Mouse (Mus musculus): Measurements from ENCODE around the gene Zfp853.
A peak's percentile ranks its signal among the peaks of the same experiment; 100 is the strongest.

The Zfp853 gene

DNA sequence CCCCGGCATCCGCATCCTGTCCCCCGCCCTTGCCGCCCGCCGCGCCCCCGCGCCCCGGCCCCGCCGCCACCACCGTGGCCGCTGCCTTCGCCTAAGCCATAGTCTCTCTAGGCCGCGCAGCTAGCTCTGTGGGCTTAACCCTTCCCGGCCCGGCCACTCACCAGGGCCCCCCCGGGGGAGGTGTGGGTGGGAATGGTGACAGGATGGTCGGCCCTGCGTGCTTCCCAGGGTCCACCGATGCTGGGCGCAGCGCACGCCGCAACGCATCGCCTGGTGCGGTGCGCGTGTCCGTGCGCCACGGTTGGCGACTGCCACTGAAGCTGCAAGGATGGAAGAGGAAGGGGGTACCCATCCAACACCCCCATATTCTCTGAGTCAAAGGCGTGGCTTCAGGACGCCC, at the start of gene Zfp853:
TSS of gene Zfp853 (minus strand) at position 220 of the 400 bp plus-strand sequence.
- DNase-seq (ENCODE audit: low spot score) = no peak

DNA sequence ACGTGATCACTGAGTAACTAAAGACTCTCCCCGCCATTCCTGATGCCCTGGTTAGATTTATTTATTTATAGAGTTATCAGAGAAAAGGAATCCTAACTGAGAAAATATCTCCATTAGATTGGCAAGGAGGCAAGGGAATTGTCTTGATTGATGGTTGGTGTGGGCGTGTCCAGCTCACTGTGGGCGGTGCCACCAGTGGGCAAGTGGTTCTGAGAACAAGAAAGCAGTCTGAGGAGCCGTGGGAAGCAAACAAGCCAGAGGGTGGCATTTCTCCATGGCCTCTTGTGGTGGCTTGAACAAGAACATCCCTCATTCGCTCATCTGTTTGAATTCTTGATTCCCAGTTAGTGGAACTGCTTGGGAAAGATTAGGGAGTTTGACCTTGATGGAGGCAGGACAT, 46.2 kb upstream of the Zfp853 start:
- DNase-seq (ENCODE audit: low spot score) = no peak

GRCm38 (mm10) chr5:143336559-143336958, 43.1 kb upstream of the Zfp853 start:
- no peak for DNase-seq (ENCODE audit: low spot score)

GRCm38 (mm10) chr5:143335089-143335460, 41.7 kb upstream of the Zfp853 start:
- no peak for DNase-seq (ENCODE audit: low spot score)

GRCm38 (mm10) chr5:143334418-143335088, 41.1 kb upstream of the Zfp853 start:
- no peak for DNase-seq (ENCODE audit: low spot score)

DNA sequence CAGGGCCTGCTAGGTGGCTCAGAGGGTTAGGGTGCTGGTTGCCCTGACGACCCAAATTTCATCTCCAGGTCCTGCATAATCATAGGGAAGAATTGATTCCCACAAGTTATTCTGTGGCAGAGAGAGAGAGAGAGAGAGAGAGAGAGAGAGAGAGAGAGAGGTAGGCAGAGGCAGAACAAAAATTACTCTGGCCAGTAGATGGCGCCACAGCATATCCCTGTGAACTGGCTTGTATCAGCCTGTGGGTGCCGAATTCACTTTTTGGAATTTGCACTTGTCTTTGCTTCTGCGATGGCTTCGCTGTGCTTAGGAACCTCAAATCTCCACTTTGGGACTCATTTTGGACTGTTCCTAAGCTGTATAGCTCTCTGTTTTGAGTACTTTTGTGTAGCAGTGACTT, 40.4 kb upstream of the Zfp853 start:
- peak; percentile 78 for DNase-seq (ENCODE audit: low spot score)

DNA sequence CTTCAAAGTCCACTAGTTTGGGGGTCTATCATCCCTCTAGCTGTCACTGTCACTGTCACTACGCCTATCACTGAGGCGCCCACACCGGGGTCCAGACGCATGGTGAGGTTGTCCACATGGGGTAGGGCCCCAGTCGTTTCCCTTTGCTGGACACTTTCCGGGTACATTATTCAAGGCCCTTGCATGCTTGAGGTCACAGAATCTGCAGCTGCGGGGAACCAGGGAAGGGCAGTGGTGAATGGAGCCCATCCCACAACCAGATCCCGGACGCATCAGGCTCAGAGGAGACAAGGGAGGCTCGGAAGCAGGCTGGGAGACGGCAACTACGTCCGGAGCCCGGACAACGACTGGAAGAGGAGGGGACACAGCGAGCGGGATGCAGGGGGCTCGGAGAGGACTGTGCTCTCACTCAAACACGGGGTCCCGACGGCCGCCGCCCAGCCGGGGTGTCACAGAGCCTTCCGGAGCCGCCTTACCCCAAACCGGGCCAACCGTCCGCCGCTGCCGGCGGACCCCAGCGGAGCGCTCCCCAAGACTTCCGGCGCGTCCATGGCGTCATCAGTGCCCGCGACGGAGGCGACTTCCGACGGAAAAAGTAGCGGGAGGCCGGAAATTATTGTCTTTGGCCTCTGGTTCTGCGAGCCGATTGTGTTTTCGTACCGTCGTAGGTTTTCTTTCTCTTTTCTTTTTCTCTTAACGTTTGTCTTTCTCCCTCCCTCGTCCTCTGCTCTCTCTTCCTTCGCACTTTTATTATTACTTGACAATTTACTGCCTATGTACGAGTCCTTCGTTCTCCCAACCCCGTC, 35.5 kb upstream of the Zfp853 start, which contains the start of gene Zdhhc4:
TSS of gene Zdhhc4 (minus strand) at position 567 of the 806 bp plus-strand sequence.
- DNase-seq (ENCODE audit: low spot score) = peak; percentile 96

- no peak for DNase-seq (ENCODE audit: low spot score)
Measured at GRCm38 (mm10) chr5:143317288-143317610, 23.8 kb upstream of the Zfp853 start.

GRCm38 (mm10) chr5:143316605-143317287, 23.3 kb upstream of the Zfp853 start:
- DNase-seq (ENCODE audit: low spot score) = no peak

DNA sequence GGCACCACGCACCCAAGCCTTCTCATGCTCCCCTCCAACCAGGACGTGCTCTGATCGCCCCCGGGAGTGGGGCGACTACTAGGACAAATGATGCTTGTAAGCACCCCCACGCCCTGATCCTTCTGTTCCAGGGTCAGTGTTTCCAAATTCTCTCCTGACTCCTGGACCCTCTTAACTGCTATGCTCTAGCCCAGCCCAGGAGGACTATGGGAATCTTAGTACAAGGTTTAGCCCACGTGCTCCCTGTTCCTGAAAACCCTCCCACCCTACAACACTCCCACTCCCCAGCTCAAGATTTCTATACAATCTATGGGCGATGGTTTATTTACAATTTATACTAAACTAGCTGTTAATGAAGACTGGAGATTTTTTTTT, 22.1 kb upstream of the Zfp853 start:
- DNase-seq (ENCODE audit: low spot score) = no peak

DNA sequence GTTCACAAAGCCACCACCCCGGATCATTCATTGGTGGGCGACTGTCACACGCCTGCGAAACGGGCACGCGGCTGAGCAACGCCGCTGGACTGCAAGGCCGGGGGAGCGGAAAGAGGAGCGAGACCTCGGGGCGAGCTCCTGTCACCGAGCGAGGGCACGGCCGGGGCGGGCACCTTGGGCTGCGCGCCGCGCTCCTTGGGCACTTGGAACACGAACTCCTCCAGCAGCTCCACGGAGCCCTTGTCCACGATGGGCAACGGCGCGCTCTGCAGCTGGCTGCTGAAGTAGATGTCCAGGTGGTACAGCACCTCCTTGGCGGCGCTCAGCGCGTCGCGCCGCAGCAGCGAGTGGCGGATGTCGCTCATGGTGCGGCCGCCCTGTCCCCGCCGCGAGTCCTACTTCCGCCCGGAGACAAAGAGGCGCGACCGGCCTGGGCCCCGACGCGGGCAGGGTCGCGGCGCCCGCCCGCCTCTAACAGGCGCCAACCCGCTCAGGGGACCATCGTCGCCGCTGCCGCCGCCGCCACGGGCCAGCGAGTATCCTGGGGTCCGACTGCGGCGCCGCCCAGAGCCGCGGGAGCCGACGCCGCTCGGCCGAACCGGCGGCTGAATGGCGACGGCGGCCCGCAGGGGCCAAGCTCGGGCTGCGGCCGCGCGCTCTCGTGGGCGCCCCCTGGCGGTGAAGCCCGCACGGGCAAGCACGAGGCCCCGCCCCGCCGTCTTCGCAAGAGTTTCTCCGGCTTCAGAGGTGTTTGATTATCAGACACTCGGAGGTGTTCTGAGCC, 21.5 kb upstream of the Zfp853 start, which contains the start of gene E130309D02Rik:
TSS of gene E130309D02Rik (minus strand) at position 631 of the 784 bp plus-strand sequence.
- DNase-seq (ENCODE audit: low spot score) = peak; percentile 83

- peak; percentile 54 for DNase-seq (ENCODE audit: low spot score)
Measured at GRCm38 (mm10) chr5:143314183-143314729, 20.8 kb upstream of the Zfp853 start.

GRCm38 (mm10) chr5:143311886-143312285, 18.5 kb upstream of the Zfp853 start:
- peak; percentile 90 for DNase-seq (ENCODE audit: low spot score)

- no peak for DNase-seq (ENCODE audit: low spot score)
Measured at GRCm38 (mm10) chr5:143309916-143310315, 16.5 kb upstream of the Zfp853 start.

- no peak for DNase-seq (ENCODE audit: low spot score)
Measured at GRCm38 (mm10) chr5:143308825-143309224, 15.4 kb upstream of the Zfp853 start.

GRCm38 (mm10) chr5:143304251-143304650, 10.8 kb upstream of the Zfp853 start:
- DNase-seq (ENCODE audit: low spot score) = no peak

GRCm38 (mm10) chr5:143301296-143301695, 7.9 kb upstream of the Zfp853 start:
- DNase-seq (ENCODE audit: low spot score) = no peak

GRCm38 (mm10) chr5:143299686-143300085, 6.3 kb upstream of the Zfp853 start:
- peak; percentile 58 for DNase-seq (ENCODE audit: low spot score)

- DNase-seq (ENCODE audit: low spot score) = no peak
Measured at GRCm38 (mm10) chr5:143298391-143298790, 5.0 kb upstream of the Zfp853 start.

DNA sequence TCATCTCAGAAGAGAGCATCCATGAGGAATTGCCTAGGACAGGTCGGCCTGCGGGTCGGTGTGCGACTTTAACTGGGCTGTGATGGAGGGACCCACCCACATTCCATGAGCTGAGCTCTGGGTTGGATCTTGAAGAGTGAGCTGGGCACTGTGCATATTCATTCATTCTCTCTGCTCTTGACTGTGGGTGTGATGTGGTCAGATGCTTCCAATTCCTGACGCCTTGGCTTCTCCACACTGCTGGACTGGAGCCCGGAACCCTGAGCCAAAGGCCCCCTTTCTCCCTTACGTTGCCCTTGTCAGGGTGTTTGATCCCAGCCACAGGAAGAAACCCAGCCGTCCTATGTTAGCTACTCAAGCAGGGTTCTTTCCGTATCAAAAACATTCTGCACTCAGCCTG, 4.6 kb upstream of the Zfp853 start:
- DNase-seq (ENCODE audit: low spot score) = no peak

- DNase-seq (ENCODE audit: low spot score) = no peak
Measured at GRCm38 (mm10) chr5:143295330-143295729, 1.9 kb upstream of the Zfp853 start.

GRCm38 (mm10) chr5:143294862-143295261, 1.4 kb upstream of the Zfp853 start:
- no peak for DNase-seq (ENCODE audit: low spot score)

All from embryo, embryonic 10 days (tissue).